Mouse (Mus musculus): ENCODE measurements around the gene Dcps. TPM values are rescaled to one million over a fixed set of nuclear protein-coding genes. Genes with fewer than 3 reads are reported as not detected.

Gene Dcps
- polyA plus RNA-seq, 1 experiment from 2014 or later: 98.4 TPM

- no peaks in the 10 kb centered on the region for H3K27me3 ChIP-seq (ENCODE audit: insufficient read depth, low read length)
- no peak overlapping the region for H3K27ac ChIP-seq (ENCODE audit: low read length)
- no peak overlapping the region for H3K4me3 ChIP-seq (ENCODE audit: low read length)
- H3K36me3 ChIP-seq (ENCODE audit: insufficient read depth, low read length): peaks cover 25% of the 10 kb centered on the region; the same call in 1 of the 2 replicates
- WGBS: 81% methylated on average over 11 of the region's 11 CpGs
- ATAC-seq (ENCODE audit: low FRiP score, low TSS enrichment): no peak
- H3K9me3 ChIP-seq (ENCODE audit: low read length): no peaks in the 10 kb centered on the region
- no peak overlapping the region for H3K9ac ChIP-seq (replicated peaks; ENCODE audit: low read length)
- H3K4me2 ChIP-seq (replicated peaks; ENCODE audit: low read depth, low read length): no peak overlapping the region
- H3K4me1 ChIP-seq (ENCODE audit: insufficient read depth, low read length): no peaks in the 10 kb centered on the region
These were observed 51.8 kb downstream of the Dcps start for GRCm38 (mm10) chr9:35123804-35124677.

GRCm38 (mm10) chr9:35123456-35123803 is 52.4 kb downstream of the Dcps start:
- Histone ChIP-seq H3K27ac (ENCODE audit: low read length) (no peak overlapping the region), H3K4me3 (ENCODE audit: low read length) (no peak overlapping the region), H3K9me3 (ENCODE audit: low read length) (no peaks in the 10 kb centered on the region), H3K9ac (replicated peaks; ENCODE audit: low read length) (no peak overlapping the region), H3K27me3 (ENCODE audit: insufficient read depth, low read length) (no peaks in the 10 kb centered on the region), H3K4me1 (ENCODE audit: insufficient read depth, low read length) (no peaks in the 10 kb centered on the region), H3K4me2 (replicated peaks; ENCODE audit: low read depth, low read length) (no peak overlapping the region), H3K36me3 (ENCODE audit: insufficient read depth, low read length) (peaks cover 25% of the 10 kb centered on the region; the same call in 1 of the 2 replicates)
- WGBS: 87% methylated on average over 2 of the region's 2 CpGs
- ATAC-seq (ENCODE audit: low FRiP score, low TSS enrichment): no peak

GRCm38 (mm10) chr9:35122551-35123266 is 53.2 kb downstream of the Dcps start:
- Histone ChIP-seq H3K4me1 (ENCODE audit: insufficient read depth, low read length) (peaks cover 4% of the 10 kb centered on the region), H3K36me3 (ENCODE audit: insufficient read depth, low read length) (peaks cover 25% of the 10 kb centered on the region; the same call in 1 of the 2 replicates), H3K9ac (replicated peaks; ENCODE audit: low read length) (no peak overlapping the region), H3K9me3 (ENCODE audit: low read length) (no peaks in the 10 kb centered on the region), H3K4me3 (ENCODE audit: low read length) (no peak overlapping the region), H3K4me2 (replicated peaks; ENCODE audit: low read depth, low read length) (no peak overlapping the region), H3K27ac (ENCODE audit: low read length) (no peak overlapping the region), H3K27me3 (ENCODE audit: insufficient read depth, low read length) (no peaks in the 10 kb centered on the region)
- 82% methylated on average over 5 of the region's 5 CpGs for WGBS
- ATAC-seq (ENCODE audit: low FRiP score, low TSS enrichment): no peak; the same call in 1 of the 2 replicates

- H3K27ac ChIP-seq (ENCODE audit: low read length): peak within 1 kb of the TSS; percentile 84; the same call in 1 of the 2 replicates
- 0 out of 2 replicates have a peak within 1 kb of the TSS, but pooled peaks have one; percentile 88 for H3K4me2 ChIP-seq (replicated peaks; ENCODE audit: low read depth, low read length)
- WGBS: 74% methylated on average over 6 of the region's 6 CpGs
These were observed 56.7 kb downstream of the Dcps start, which contains the start of gene St3gal4 for GRCm38 (mm10) chr9:35119168-35119567. St3gal4 (minus strand) TSS chr9:35119268.

GRCm38 (mm10) chr9:35118563-35118962 is 57.3 kb downstream of the Dcps start:
- H3K27me3 ChIP-seq (ENCODE audit: insufficient read depth, low read length): no peaks in the 10 kb centered on the region
- no peaks in the 10 kb centered on the region for H3K9me3 ChIP-seq (ENCODE audit: low read length)
- ATAC-seq (ENCODE audit: low FRiP score, low TSS enrichment): no peak
- no peak overlapping the region for H3K27ac ChIP-seq (ENCODE audit: low read length)
- H3K4me3 ChIP-seq (ENCODE audit: low read length): no peak overlapping the region
- 96% methylated on average over 2 of the region's 2 CpGs for WGBS
- H3K4me2 ChIP-seq (replicated peaks; ENCODE audit: low read depth, low read length): no peak overlapping the region
- peaks cover 9% of the 10 kb centered on the region; the same call in 1 of the 2 replicates for H3K36me3 ChIP-seq (ENCODE audit: insufficient read depth, low read length)
- H3K4me1 ChIP-seq (ENCODE audit: insufficient read depth, low read length): peaks cover 17% of the 10 kb centered on the region
- H3K9ac ChIP-seq (replicated peaks; ENCODE audit: low read length): no peak overlapping the region

More at GRCm38 (mm10) chr9:35119168-35119567, 56.7 kb downstream of the Dcps start, which contains the start of gene St3gal4:
- H3K36me3 ChIP-seq (ENCODE audit: insufficient read depth, low read length): peaks cover 9% of the 10 kb centered on the region; the same call in 1 of the 2 replicates
- H3K4me1 ChIP-seq (ENCODE audit: insufficient read depth, low read length): peaks cover 17% of the 10 kb centered on the region
- H3K4me3 ChIP-seq (ENCODE audit: low read length): no peak within 1 kb of the TSS
- H3K9ac ChIP-seq (replicated peaks; ENCODE audit: low read length): no peak within 1 kb of the TSS
- no peak for ATAC-seq (ENCODE audit: low FRiP score, low TSS enrichment)
- no peaks in the 10 kb centered on the region for H3K27me3 ChIP-seq (ENCODE audit: insufficient read depth, low read length)
- H3K9me3 ChIP-seq (ENCODE audit: low read length): no peaks in the 10 kb centered on the region

- peaks cover 4% of the 10 kb centered on the region; the same call in 1 of the 2 replicates for H3K36me3 ChIP-seq (ENCODE audit: insufficient read depth, low read length)
- H3K4me2 ChIP-seq (replicated peaks; ENCODE audit: low read depth, low read length): peak overlapping the region; percentile 88
- H3K9ac ChIP-seq (replicated peaks; ENCODE audit: low read length): peak overlapping the region; percentile 85
- H3K4me3 ChIP-seq (ENCODE audit: low read length): peak overlapping the region; percentile 75
- H3K9me3 ChIP-seq (ENCODE audit: low read length): no peaks in the 10 kb centered on the region
- H3K27ac ChIP-seq (ENCODE audit: low read length): peak overlapping the region; percentile 84
- peaks cover 17% of the 10 kb centered on the region for H3K4me1 ChIP-seq (ENCODE audit: insufficient read depth, low read length)
- H3K27me3 ChIP-seq (ENCODE audit: insufficient read depth, low read length): no peaks in the 10 kb centered on the region
- WGBS: 23% methylated on average over 15 of the region's 15 CpGs
- ATAC-seq (ENCODE audit: low FRiP score, low TSS enrichment): peak; percentile 5; the same call in 1 of the 2 replicates
These were observed 58.2 kb downstream of the Dcps start for GRCm38 (mm10) chr9:35117384-35118295.

- under 1% methylated on average over 65 of the region's 84 CpGs for WGBS
- Histone ChIP-seq H3K4me3 (ENCODE audit: low read length) (peak overlapping the region; percentile 75), H3K4me2 (replicated peaks; ENCODE audit: low read depth, low read length) (peak overlapping the region; percentile 88)
These were observed 59.2 kb downstream of the Dcps start for GRCm38 (mm10) chr9:35116391-35117381.

GRCm38 (mm10) chr9:35115804-35116203 is 60.1 kb downstream of the Dcps start:
- Histone ChIP-seq H3K36me3 (ENCODE audit: insufficient read depth, low read length) (no peaks in the 10 kb centered on the region), H3K9ac (replicated peaks; ENCODE audit: low read length) (peak overlapping the region; percentile 85), H3K4me1 (ENCODE audit: insufficient read depth, low read length) (peaks cover 27% of the 10 kb centered on the region), H3K4me2 (replicated peaks; ENCODE audit: low read depth, low read length) (peak overlapping the region; percentile 88), H3K27ac (ENCODE audit: low read length) (no peak overlapping the region), H3K27me3 (ENCODE audit: insufficient read depth, low read length) (no peaks in the 10 kb centered on the region), H3K9me3 (ENCODE audit: low read length) (no peaks in the 10 kb centered on the region), H3K4me3 (ENCODE audit: low read length) (peak overlapping the region; percentile 75)
- 27% methylated on average over 4 of the region's 4 CpGs for WGBS
- peak; percentile 4; the same call in 1 of the 2 replicates for ATAC-seq (ENCODE audit: low FRiP score, low TSS enrichment)

More at GRCm38 (mm10) chr9:35116391-35117381, 59.2 kb downstream of the Dcps start:
- peak overlapping the region; percentile 85 for H3K9ac ChIP-seq (replicated peaks; ENCODE audit: low read length)
- H3K4me1 ChIP-seq (ENCODE audit: insufficient read depth, low read length): peaks cover 25% of the 10 kb centered on the region
- H3K27me3 ChIP-seq (ENCODE audit: insufficient read depth, low read length): no peaks in the 10 kb centered on the region
- ATAC-seq (ENCODE audit: low FRiP score, low TSS enrichment): peak; percentile 91
- no peaks in the 10 kb centered on the region for H3K9me3 ChIP-seq (ENCODE audit: low read length)
- H3K36me3 ChIP-seq (ENCODE audit: insufficient read depth, low read length): no peaks in the 10 kb centered on the region
- peak overlapping the region; percentile 84 for H3K27ac ChIP-seq (ENCODE audit: low read length)
